Mouse (Mus musculus) midbrain, embryonic 16.5 days (tissue): ENCODE measurements at regions not wholly inside any gene's neighbourhood (a gene's known extent, or its start where the extent isn't known, plus 50 kb on each side); places are given as distances from the start of the nearest gene placed in this dataset.

ENCODE experiments used
- ATAC-seq: fragments of 200-750 bp; cut with Nextera tagmentation; 2 replicates; pipeline ENCODE4 v1.8.0; 2017; ENCODE audit warnings: moderate TSS enrichment
- H3K27ac ChIP-seq: fragments of 300-500 bp; sonication (generic); 2 replicates; pipeline ENCODE4 v1.5.1; 2014; ENCODE audit warnings: mild to moderate bottlenecking, low read length, mixed read lengths
- H3K27me3 ChIP-seq: fragments of 300-500 bp; sonication (generic); 2 replicates; pipeline ENCODE4 v1.6.1; 2014; ENCODE audit warnings: low read depth, low read length, mixed read lengths; ENCODE audit not compliant: control insufficient read depth, insufficient read depth
- H3K36me3 ChIP-seq: fragments of 300-500 bp; sonication (generic); 2 replicates; pipeline ENCODE4 v1.6.1; 2014; ENCODE audit warnings: mild to moderate bottlenecking, low read length, moderate library complexity, mixed read lengths; ENCODE audit not compliant: control insufficient read depth, insufficient read depth
- H3K4me1 ChIP-seq: fragments of 300-500 bp; sonication (generic); 2 replicates; pipeline ENCODE4 v1.6.1; 2014; ENCODE audit warnings: mild to moderate bottlenecking, low read length, mixed read lengths; ENCODE audit not compliant: control insufficient read depth, insufficient read depth
- H3K4me2 ChIP-seq: fragments of 300-500 bp; sonication (generic); 2 replicates; pipeline ENCODE4 v1.6.1; 2014; ENCODE audit warnings: mild to moderate bottlenecking, low read length, mixed read lengths
- H3K4me3 ChIP-seq: fragments of 300-500 bp; sonication (generic); 2 replicates; pipeline ENCODE4 v1.5.1; 2014; ENCODE audit warnings: low read depth, mild to moderate bottlenecking, low read length, moderate library complexity, mixed read lengths
- H3K9ac ChIP-seq: fragments of 300-500 bp; sonication (generic); 2 replicates; pipeline ENCODE4 v1.6.1; 2014; ENCODE audit warnings: low read depth, low read length, mixed read lengths
- H3K9me3 ChIP-seq: fragments of 300-500 bp; sonication (generic); replicated peaks from 2 replicates; pipeline ENCODE4 v1.6.1; 2014; ENCODE audit warnings: mild to moderate bottlenecking, low read length, mixed read lengths; ENCODE audit not compliant: control insufficient read depth, poor library complexity, severe bottlenecking
- WGBS: fragments of 180-500 bp; shearing (Covaris S2); extraction: QIAGEN DNeasy Blood & Tissue Kit; methylation state at CpG from one replicate; pipeline ENCODE4 v1.1.7; 2014; 5-methylcytosine and 5-hydroxymethylcytosine counted together

DNA sequence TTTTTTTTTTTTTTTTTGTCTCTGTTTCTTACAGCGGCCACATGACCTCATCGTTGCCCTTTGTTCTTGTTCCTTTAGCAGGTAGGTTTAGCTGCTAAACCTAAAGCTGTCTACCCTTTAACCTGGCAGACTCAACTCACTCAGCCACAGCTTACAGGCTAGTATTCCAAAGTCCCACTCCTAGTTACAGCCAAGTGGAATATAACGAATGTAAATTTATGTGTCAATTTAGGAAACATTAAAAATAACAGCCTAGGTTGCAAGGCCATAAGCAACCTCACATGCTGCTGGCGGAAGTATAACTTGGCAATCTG is 138.7 kb downstream of the Pja1 start:
- Histone ChIP-seq H3K4me1 (no peaks in the 10 kb centered on the region), H3K36me3 (no peaks in the 10 kb centered on the region), H3K27me3 (no peaks in the 10 kb centered on the region), H3K4me3 (no peak overlapping the region), H3K9ac (no peak overlapping the region), H3K27ac (no peak overlapping the region), H3K9me3 (no peaks in the 10 kb centered on the region), H3K4me2 (no peak overlapping the region)
- 0 out of 2 replicates have a peak, but pooled peaks have one; percentile 19 for ATAC-seq
- 49% methylated on average over 4 of the region's 4 CpGs for WGBS

- Histone ChIP-seq H3K4me2 (no peak overlapping the region), H3K27me3 (no peaks in the 10 kb centered on the region), H3K4me1 (no peaks in the 10 kb centered on the region), H3K9ac (no peak overlapping the region), H3K36me3 (no peaks in the 10 kb centered on the region), H3K9me3 (no peaks in the 10 kb centered on the region), H3K4me3 (no peak overlapping the region), H3K27ac (no peak overlapping the region)
- 27% methylated on average over 9 of the region's 9 CpGs for WGBS
- ATAC-seq: peak; percentile 37; the same call in 1 of the 2 replicates
Measured at GRCm38 (mm10) chrX:99331764-99332456, 139.2 kb downstream of the Pja1 start.

- ATAC-seq: no peak
- Histone ChIP-seq H3K4me1 (no peaks in the 10 kb centered on the region), H3K4me3 (no peak overlapping the region), H3K9me3 (no peaks in the 10 kb centered on the region), H3K4me2 (no peak overlapping the region), H3K27ac (no peak overlapping the region), H3K36me3 (no peaks in the 10 kb centered on the region), H3K9ac (no peak overlapping the region), H3K27me3 (no peaks in the 10 kb centered on the region)
- WGBS: 95% methylated on average over 8 of the region's 8 CpGs
Measured at GRCm38 (mm10) chrX:99330386-99330785, 140.7 kb downstream of the Pja1 start.

DNA sequence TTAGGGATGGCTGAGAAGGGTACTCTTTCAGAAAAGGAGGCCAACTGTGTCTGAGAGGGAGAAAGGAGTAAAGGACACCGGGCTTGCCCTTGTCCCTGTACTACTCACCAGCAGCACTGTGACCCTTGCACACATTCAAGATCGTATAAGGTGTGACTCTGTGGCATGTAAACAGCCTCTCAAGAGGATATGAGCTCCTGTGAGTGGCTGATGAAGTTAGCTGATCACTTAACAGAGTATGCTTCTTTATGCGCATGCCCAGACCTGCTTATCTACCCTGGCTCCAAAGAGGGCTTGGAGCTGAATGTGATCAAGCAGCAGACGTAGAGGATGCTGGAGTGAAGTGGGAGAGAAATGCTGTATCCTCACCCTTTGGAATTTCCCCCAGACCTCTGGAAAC is 142.5 kb downstream of the Pja1 start:
- Histone ChIP-seq H3K9ac (no peak overlapping the region), H3K4me2 (no peak overlapping the region), H3K9me3 (no peaks in the 10 kb centered on the region), H3K4me1 (no peaks in the 10 kb centered on the region), H3K4me3 (no peak overlapping the region), H3K27ac (no peak overlapping the region), H3K36me3 (no peaks in the 10 kb centered on the region), H3K27me3 (no peaks in the 10 kb centered on the region)
- WGBS: 73% methylated on average over 4 of the region's 4 CpGs
- no peak for ATAC-seq

DNA sequence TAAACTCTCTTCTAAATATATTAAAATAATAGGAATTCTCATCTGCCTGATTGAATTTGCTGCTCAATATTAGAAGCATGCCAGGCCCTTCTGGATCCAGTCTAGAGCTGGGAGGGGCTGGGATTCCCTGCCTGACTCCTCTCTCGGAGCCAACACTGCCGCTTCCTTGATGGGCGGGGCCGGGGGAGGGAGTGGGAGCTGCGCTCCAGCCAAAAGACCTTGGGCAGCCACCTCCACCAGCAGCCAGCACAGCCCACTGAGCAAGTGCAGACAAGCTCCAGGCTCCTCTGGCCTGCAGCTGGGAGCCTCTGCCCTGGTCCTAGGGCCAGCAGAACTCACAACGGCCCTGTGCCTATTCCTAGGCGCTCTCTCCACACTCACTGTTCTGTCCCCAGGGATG is 144.9 kb downstream of the Pja1 start:
- peak; percentile 52; the same call in 1 of the 2 replicates for ATAC-seq
- no peaks in the 10 kb centered on the region for H3K27me3 ChIP-seq
- no peak overlapping the region for H3K4me2 ChIP-seq
- no peak overlapping the region for H3K27ac ChIP-seq
- H3K9ac ChIP-seq: no peak overlapping the region
- 33% methylated on average over 7 of the region's 7 CpGs for WGBS
- H3K36me3 ChIP-seq: no peaks in the 10 kb centered on the region
- no peaks in the 10 kb centered on the region for H3K9me3 ChIP-seq
- no peak overlapping the region for H3K4me3 ChIP-seq
- H3K4me1 ChIP-seq: no peaks in the 10 kb centered on the region

- no peak overlapping the region for H3K9ac ChIP-seq
- no peak overlapping the region for H3K27ac ChIP-seq
- H3K4me3 ChIP-seq: no peak overlapping the region
- no peak overlapping the region for H3K4me2 ChIP-seq
- H3K36me3 ChIP-seq: no peaks in the 10 kb centered on the region
- peak; percentile 73; the same call in 1 of the 2 replicates for ATAC-seq
- no peaks in the 10 kb centered on the region for H3K9me3 ChIP-seq
- H3K4me1 ChIP-seq: no peaks in the 10 kb centered on the region
- WGBS: 38% methylated on average over 7 of the region's 8 CpGs
- H3K27me3 ChIP-seq: no peaks in the 10 kb centered on the region
Measured at GRCm38 (mm10) chrX:99325460-99325859, 145.6 kb downstream of the Pja1 start.

DNA sequence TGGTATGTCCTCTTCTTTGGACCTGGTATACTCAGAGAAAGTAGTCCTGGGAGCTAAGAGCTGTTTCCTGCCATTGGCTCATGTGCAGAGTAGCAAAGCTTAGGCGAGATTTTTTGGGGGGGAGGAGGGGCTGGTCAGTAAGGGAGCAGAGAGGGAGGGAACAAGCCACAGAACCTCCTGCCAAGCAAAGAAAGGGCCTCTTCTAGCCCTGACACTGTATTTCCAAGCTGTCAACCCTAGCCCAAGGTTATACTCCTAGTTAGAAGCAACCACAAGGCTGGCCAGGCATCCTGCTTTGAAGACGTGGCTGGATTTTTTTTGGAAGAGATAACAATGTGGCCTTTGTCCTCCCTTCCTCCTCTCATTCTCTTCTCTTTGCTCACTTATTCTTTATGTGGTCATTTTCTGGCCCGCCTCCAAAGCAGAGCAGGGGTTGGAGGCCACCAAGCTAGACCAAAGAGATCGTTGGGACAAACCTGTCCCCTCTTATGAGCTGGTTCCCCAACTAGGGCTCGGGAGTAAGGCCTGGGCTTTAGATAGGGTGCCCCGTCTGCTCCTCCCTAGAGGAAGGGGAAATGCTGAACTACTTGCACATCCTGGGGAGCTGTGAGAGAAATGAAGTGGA is 146.4 kb downstream of the Pja1 start:
- Histone ChIP-seq H3K9ac (no peak overlapping the region), H3K36me3 (no peaks in the 10 kb centered on the region), H3K9me3 (no peaks in the 10 kb centered on the region), H3K27ac (no peak overlapping the region), H3K4me2 (no peak overlapping the region), H3K4me1 (no peaks in the 10 kb centered on the region), H3K4me3 (no peak overlapping the region), H3K27me3 (no peaks in the 10 kb centered on the region)
- ATAC-seq: no peak
- 55% methylated on average over 6 of the region's 6 CpGs for WGBS

DNA sequence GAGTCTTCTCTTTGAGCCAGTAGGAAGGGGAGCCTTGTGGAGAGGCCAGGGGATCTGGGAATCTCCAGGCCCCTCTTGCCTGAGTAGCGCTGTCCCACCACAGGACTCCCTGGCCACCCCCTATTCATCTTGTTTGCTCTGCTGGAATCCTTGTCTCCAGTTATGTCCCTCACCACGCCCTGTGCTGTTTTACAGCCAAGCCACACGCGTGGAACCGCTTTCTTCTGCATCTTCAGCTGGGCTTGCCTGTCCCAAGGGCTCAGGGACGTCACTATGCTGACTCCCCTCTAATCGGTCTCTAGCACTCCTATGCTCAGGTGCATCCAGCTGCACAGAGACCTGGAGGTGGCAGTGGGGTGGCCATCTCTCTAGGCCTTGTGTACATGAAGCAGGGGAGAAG is 151.3 kb downstream of the Pja1 start:
- H3K27me3 ChIP-seq: peaks cover 14% of the 10 kb centered on the region
- no peak for ATAC-seq

GRCm38 (mm10) chrX:99319163-99319562 is 151.9 kb downstream of the Pja1 start:
- 77% methylated on average over 6 of the region's 6 CpGs for WGBS

More for the DNA sequence above, 151.3 kb downstream of the Pja1 start:
- Histone ChIP-seq H3K9me3 (no peaks in the 10 kb centered on the region), H3K9ac (no peak overlapping the region), H3K36me3 (no peaks in the 10 kb centered on the region), H3K4me2 (no peak overlapping the region), H3K4me1 (no peaks in the 10 kb centered on the region), H3K27ac (no peak overlapping the region), H3K4me3 (no peak overlapping the region)
- WGBS: 81% methylated on average over 7 of the region's 7 CpGs

More at GRCm38 (mm10) chrX:99319163-99319562, 151.9 kb downstream of the Pja1 start:
- no peaks in the 10 kb centered on the region for H3K9me3 ChIP-seq
- peaks cover 14% of the 10 kb centered on the region for H3K27me3 ChIP-seq
- no peak overlapping the region for H3K9ac ChIP-seq
- no peaks in the 10 kb centered on the region for H3K36me3 ChIP-seq
- no peak overlapping the region for H3K27ac ChIP-seq
- H3K4me3 ChIP-seq: no peak overlapping the region
- no peaks in the 10 kb centered on the region for H3K4me1 ChIP-seq
- no peak overlapping the region for H3K4me2 ChIP-seq
- no peak for ATAC-seq
